Mouse (Mus musculus) embryonic fibroblast, embryonic 13.5 days (primary cell): ENCODE results near the gene Uaca.

ENCODE experiments used
- CTCF ChIP-seq: IDR thresholded peaks from 2 replicates; pipeline ENCODE4 v1.5.1; 2011; ENCODE audit warnings: mild to moderate bottlenecking, control low read depth, low read length, moderate library complexity, borderline replicate concordance; ENCODE audit not compliant: insufficient read depth
- POLR2A ChIP-seq: IDR thresholded peaks from 2 replicates; pipeline ENCODE4 v1.6.1; 2011; ENCODE audit warnings: low read depth, mild to moderate bottlenecking, control low read depth, low read length, moderate library complexity

DNA sequence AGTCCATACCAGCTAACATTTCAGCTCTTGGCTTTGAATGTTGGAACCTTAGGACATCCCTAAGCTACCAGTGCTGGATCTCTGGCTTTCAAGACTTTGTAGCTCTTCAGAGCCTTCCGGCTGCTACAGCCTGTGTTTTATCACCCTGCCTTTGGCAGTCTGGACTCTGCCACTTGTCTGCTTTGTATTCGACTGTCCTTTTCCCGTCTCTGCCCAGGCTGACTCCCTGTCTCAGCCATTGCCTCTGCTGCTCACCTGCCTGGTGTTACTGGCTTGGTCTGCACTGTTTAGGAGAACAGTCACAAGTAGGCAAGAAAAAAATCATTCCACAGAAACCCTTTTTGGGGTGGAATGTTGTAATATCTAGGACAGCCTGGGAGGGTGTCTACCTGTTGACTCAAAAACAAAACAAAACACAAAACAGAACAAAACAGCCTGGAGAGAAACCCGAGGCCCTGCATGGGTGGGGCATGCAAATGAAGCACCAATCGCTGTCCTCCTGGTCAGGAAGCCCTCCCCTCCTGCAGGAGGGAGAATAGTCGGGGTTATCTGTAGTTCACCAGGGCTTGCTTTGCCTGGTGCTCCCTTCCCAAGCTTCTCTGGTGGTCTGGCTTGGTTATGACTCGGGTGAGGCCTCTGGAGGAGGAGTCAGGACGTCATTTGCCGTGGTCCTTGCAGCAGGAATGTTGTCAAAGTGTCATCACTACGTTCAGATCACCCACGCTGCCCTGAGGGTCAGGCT lies 19.0 kb downstream of the Uaca start:
- TF ChIP-seq CTCF (no peak), POLR2A (no peak)
